Mouse (Mus musculus): ENCODE results near the gene Mef2a. TPM values are rescaled to one million over a fixed set of nuclear protein-coding genes. Genes with fewer than 3 reads are reported as not detected.
A peak's percentile ranks its signal among the peaks of the same experiment; 100 is the strongest.

Gene Mef2a
- total and polyA plus RNA-seq, 3 experiments, result 9.6 to 13.4 TPM; not detected in 1

DNA sequence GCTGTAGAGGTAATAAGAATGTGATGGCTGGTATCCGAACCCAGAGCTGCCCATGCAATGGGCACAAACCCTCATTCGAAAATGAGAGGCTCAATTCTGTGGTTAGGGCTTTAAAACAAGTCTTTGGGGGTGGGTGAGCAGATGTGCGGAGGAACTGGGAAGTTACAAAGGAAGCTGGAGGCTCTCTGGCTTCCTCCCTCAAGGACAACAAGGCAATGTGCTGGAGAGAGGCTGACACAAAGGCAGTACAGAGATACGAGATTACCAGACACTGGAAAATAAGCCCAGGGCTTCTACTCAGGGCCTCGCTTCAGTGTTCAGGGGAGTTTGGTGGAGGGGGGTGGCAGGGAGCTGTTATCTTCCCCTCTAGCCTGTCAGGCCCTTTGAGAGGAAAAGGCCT lies 1.3 kb upstream of the Mef2a start:
- TF ChIP-seq UBTF (IDR thresholded peaks at IDR 0.05; ENCODE audit: borderline replicate concordance, insufficient read depth, low read depth, low read length) (no peak), JUND (IDR thresholded peaks at IDR 0.05; ENCODE audit: low read depth, low read length) (no peak), TAL1 (IDR thresholded peaks at IDR 0.05; ENCODE audit: low read length) (peak; percentile 21; the same call in 1 of the 2 replicates), MAX (IDR thresholded peaks at IDR 0.05; ENCODE audit: low read length) (no peak), MAZ (IDR thresholded peaks at IDR 0.05; ENCODE audit: low read depth, low read length) (no peak)
- peak; percentile 74 for DNase-seq (ENCODE audit: low read depth, low spot score)
- peaks cover 9 to 11% of the 10 kb centered on the region in 2 experiments for H3K4me1 ChIP-seq (ENCODE audit: control insufficient read depth in 1 of 2, insufficient read depth in 2 of 2, low read length in 2 of 2)
- H3K79me2 ChIP-seq (ENCODE audit: control insufficient read depth, insufficient read depth, low read length, poor library complexity), result peaks cover 14% of the 10 kb centered on the region
- peak overlapping the region; percentile 98 for H3K9ac ChIP-seq (ENCODE audit: control insufficient read depth, low read depth, low read length, poor library complexity, severe bottlenecking)
- H3K9me3 ChIP-seq (replicated peaks; ENCODE audit: insufficient read depth, low read length), result no peaks in the 10 kb centered on the region
- H3K27ac ChIP-seq (ENCODE audit: control insufficient read depth, low read depth, low read length), result no peak overlapping the region; the same call in 1 of the 2 replicates
- no peaks in the 10 kb centered on the region for H3K27me3 ChIP-seq (ENCODE audit: control insufficient read depth in 1 of 2, insufficient read depth in 2 of 2, low read length in 2 of 2)
- H3K36me3 ChIP-seq (ENCODE audit: control insufficient read depth in 1 of 2, insufficient read depth in 2 of 2, low read length in 2 of 2), result peaks cover 0 to 5% of the 10 kb centered on the region in 2 experiments; a peak in 2 of 4 replicates
- peak overlapping the region; percentile 88 to 100 for H3K4me3 ChIP-seq (ENCODE audit: control insufficient read depth in 1 of 2, insufficient read depth in 1 of 2, low read depth in 2 of 2, low read length in 2 of 2)

DNA sequence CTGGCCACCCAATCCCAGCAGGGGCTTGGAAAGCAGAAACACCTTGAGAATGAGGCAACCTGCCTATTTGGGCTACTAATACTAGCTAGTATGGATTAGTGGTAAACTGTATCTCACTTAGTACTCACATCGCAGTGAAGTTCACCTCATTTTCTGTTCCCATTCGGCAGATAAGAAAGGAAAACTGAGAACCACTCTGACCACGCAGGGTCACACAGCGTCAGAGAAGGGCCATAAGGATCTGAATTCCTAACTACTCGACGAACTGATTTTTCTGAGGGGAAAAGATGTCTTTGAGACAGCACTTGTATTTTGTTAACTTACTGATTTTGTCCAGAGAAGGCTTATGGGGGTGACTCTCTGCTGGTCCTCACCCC lies 914 bp upstream of the Mef2a start:
- peaks cover 0 to 6% of the 10 kb centered on the region in 2 experiments; a peak in 2 of 4 replicates for H3K36me3 ChIP-seq (ENCODE audit: control insufficient read depth in 1 of 2, insufficient read depth in 2 of 2, low read length in 2 of 2)
- peak; percentile 53 for DNase-seq (ENCODE audit: low read depth, low spot score)
- no peak for TF ChIP-seq MAFK (IDR thresholded peaks at IDR 0.05; ENCODE audit: borderline replicate concordance, low read depth, low read length)
- TF ChIP-seq MEF2A (IDR thresholded peaks at IDR 0.05; ENCODE audit: extremely low read depth, insufficient replicate concordance, low read depth, low read length, poor library complexity, severe bottlenecking), result no peak
- TF ChIP-seq MYC (IDR thresholded peaks at IDR 0.05; ENCODE audit: low read depth, low read length), result no peak
- TF ChIP-seq ETS1 (IDR thresholded peaks at IDR 0.05; ENCODE audit: low read depth, low read length), result no peak
- TF ChIP-seq POLR2A (IDR thresholded peaks at IDR 0.05; ENCODE audit: control insufficient read depth in 1 of 2, insufficient read depth in 1 of 2, low read depth in 1 of 2, low read length in 2 of 2, poor library complexity in 1 of 2), result no peak
- TF ChIP-seq KAT2A (conservative IDR thresholded peaks at IDR 0.05; ENCODE audit: low read depth, low read length), result no peak
- TF ChIP-seq NELFE (IDR thresholded peaks at IDR 0.05; ENCODE audit: low read depth, low read length), result no peak
- peak overlapping the region; percentile 98 for H3K9ac ChIP-seq (ENCODE audit: control insufficient read depth, low read depth, low read length, poor library complexity, severe bottlenecking)
- peak overlapping the region; percentile 88 to 100 for H3K4me3 ChIP-seq (ENCODE audit: control insufficient read depth in 1 of 2, insufficient read depth in 1 of 2, low read depth in 2 of 2, low read length in 2 of 2)
- H3K79me2 ChIP-seq (ENCODE audit: control insufficient read depth, insufficient read depth, low read length, poor library complexity), result peaks cover 16% of the 10 kb centered on the region
- H3K9me3 ChIP-seq (replicated peaks; ENCODE audit: insufficient read depth, low read length), result no peaks in the 10 kb centered on the region
- H3K27me3 ChIP-seq (ENCODE audit: control insufficient read depth in 1 of 2, insufficient read depth in 2 of 2, low read length in 2 of 2), result no peaks in the 10 kb centered on the region
- H3K27ac ChIP-seq (ENCODE audit: control insufficient read depth, low read depth, low read length), result peak overlapping the region; percentile 87
- H3K4me1 ChIP-seq (ENCODE audit: control insufficient read depth in 1 of 2, insufficient read depth in 2 of 2, low read length in 2 of 2), result peaks cover 9 to 11% of the 10 kb centered on the region in 2 experiments

DNA sequence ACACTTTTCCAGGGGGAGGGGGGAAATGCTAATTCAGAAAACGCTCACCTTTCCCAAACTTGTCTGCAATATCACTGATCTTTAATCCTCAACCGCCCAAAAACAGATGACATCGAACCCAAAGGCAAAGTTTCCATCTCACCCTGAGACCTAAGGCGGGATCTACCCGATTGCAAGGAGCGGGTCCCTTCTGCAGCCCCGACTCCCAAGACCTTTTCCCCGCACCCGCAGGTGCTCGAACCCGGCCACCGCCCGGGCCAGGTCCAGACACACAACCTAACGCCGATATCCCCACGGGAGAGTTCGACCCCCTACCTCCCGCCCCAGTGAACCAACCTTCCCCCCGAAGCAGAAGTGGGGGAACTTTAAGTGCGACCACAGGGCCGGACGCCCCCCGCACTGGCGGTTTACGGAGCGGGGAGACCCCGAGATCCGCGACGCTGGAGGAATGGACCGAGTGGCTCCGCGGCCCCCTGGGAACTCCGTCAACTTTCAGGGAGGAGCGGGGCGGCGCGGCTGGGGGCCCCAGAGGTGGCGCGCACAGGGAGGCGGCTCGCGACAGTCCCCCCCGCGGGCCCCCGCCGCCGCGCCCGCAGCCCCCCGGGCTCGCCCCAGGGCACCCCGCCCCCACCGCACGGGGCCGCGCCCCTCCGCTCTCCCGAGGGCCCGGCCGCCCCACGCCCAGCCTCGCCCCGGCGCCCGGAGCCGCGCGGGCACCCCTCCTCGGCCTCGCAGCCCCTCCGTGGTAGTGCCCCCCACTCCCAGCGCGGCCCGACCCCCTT lies 576 bp downstream of the Mef2a start:
- no peaks in the 10 kb centered on the region for H3K27me3 ChIP-seq (ENCODE audit: control insufficient read depth in 1 of 2, insufficient read depth in 2 of 2, low read length in 2 of 2)
- TF ChIP-seq MEF2A (IDR thresholded peaks at IDR 0.05; ENCODE audit: extremely low read depth, insufficient replicate concordance, low read depth, low read length, poor library complexity, severe bottlenecking) (no peak), MAZ (IDR thresholded peaks at IDR 0.05; ENCODE audit: low read depth, low read length) (0 out of 2 replicates have a peak, but pooled peaks have one; percentile 9)
- no peaks in the 10 kb centered on the region for H3K9me3 ChIP-seq (replicated peaks; ENCODE audit: insufficient read depth, low read length)

More for the DNA sequence above, 576 bp downstream of the Mef2a start:
- peak overlapping the region; percentile 75 for H3K9ac ChIP-seq (ENCODE audit: control insufficient read depth, low read depth, low read length, poor library complexity, severe bottlenecking)
- H3K4me3 ChIP-seq (ENCODE audit: control insufficient read depth in 1 of 2, insufficient read depth in 1 of 2, low read depth in 2 of 2, low read length in 2 of 2), result peak overlapping the region; percentile 88 to 100
- H3K36me3 ChIP-seq (ENCODE audit: control insufficient read depth in 1 of 2, insufficient read depth in 2 of 2, low read length in 2 of 2), result peaks cover 0 to 15% of the 10 kb centered on the region in 2 experiments; a peak in 2 of 4 replicates
- peak overlapping the region; percentile 3; the same call in 1 of the 2 replicates for H3K27ac ChIP-seq (ENCODE audit: control insufficient read depth, low read depth, low read length)
- peaks cover 19% of the 10 kb centered on the region for H3K79me2 ChIP-seq (ENCODE audit: control insufficient read depth, insufficient read depth, low read length, poor library complexity)
- DNase-seq (ENCODE audit: low read depth, low spot score), result peak; percentile 47
- peaks cover 11% of the 10 kb centered on the region in 2 experiments for H3K4me1 ChIP-seq (ENCODE audit: control insufficient read depth in 1 of 2, insufficient read depth in 2 of 2, low read length in 2 of 2)

All from MEL (cell line).